Mouse (Mus musculus) cerebellum, adult 11 months (tissue): ENCODE results near the gene Myo1a.
"Not testable (repeated sequence)": the region's sequence is repeated elsewhere in the genome, so short reads cannot be mapped to it uniquely, and the experiment has no call there.

Experiments used
- DNase-seq: peaks from one replicate; pipeline ENCODE4 v3.0.0; 2022

The Myo1a gene

GRCm38 (mm10) chr10:127731397-127731796 is 26.4 kb downstream of the Myo1a start:
- no peak for DNase-seq

- no peak for DNase-seq
Measured at GRCm38 (mm10) chr10:127734434-127734833, 29.5 kb downstream of the Myo1a start.

- no peak for DNase-seq
Measured at GRCm38 (mm10) chr10:127736266-127736665, 31.3 kb downstream of the Myo1a start.

GRCm38 (mm10) chr10:127736916-127737315 is 31.9 kb downstream of the Myo1a start:
- DNase-seq = no peak

- DNase-seq = no peak
Measured at GRCm38 (mm10) chr10:127737552-127737951, 32.6 kb downstream of the Myo1a start.

- no peak for DNase-seq
Measured at GRCm38 (mm10) chr10:127738151-127738882, 33.3 kb downstream of the Myo1a start.

GRCm38 (mm10) chr10:127739083-127739660 is 34.2 kb downstream of the Myo1a start, which contains the start of gene Zbtb39:
Gene Zbtb39, plus strand, starts transcription at chr10:127739538.
- DNase-seq = peak; percentile 66

- DNase-seq = peak; percentile 33
Measured at GRCm38 (mm10) chr10:127739661-127740161, 34.7 kb downstream of the Myo1a start.

GRCm38 (mm10) chr10:127744661-127745060 is 39.7 kb downstream of the Myo1a start:
- no peak for DNase-seq

- no peak for DNase-seq
Measured at GRCm38 (mm10) chr10:127745886-127746285, 40.9 kb downstream of the Myo1a start.

GRCm38 (mm10) chr10:127747254-127747653 is 42.3 kb downstream of the Myo1a start:
- no peak for DNase-seq

- DNase-seq = no peak
Measured at GRCm38 (mm10) chr10:127748847-127749612, 44.1 kb downstream of the Myo1a start.

GRCm38 (mm10) chr10:127750136-127750777 is 45.3 kb downstream of the Myo1a start:
- no peak for DNase-seq

GRCm38 (mm10) chr10:127751548-127751947 is 46.6 kb downstream of the Myo1a start, which contains the start of gene Gpr182:
Gene Gpr182, minus strand, starts transcription at chr10:127751732.
- DNase-seq = no peak

GRCm38 (mm10) chr10:127754566-127755166 is 49.7 kb downstream of the Myo1a start:
- no peak for DNase-seq

GRCm38 (mm10) chr10:127755246-127755645 is 50.3 kb downstream of the Myo1a start:
- no peak for DNase-seq

- DNase-seq = no peak
Measured at GRCm38 (mm10) chr10:127755770-127756468, 50.9 kb downstream of the Myo1a start.

- no peak for DNase-seq
Measured at GRCm38 (mm10) chr10:127759181-127760110, 54.5 kb downstream of the Myo1a start, which contains the start of the genes Rdh1 and Rdh16f1. Gene Rdh1, plus strand, starts transcription at chr10:127759721. Gene Rdh16f1, plus strand, starts transcription at chr10:127759787.

GRCm38 (mm10) chr10:127762926-127763325 is 58.0 kb downstream of the Myo1a start:
- DNase-seq = not testable (repeated sequence)

- DNase-seq = peak; percentile 18
Measured at GRCm38 (mm10) chr10:127763914-127764680, 59.1 kb downstream of the Myo1a start.
